Mouse (Mus musculus): ENCODE data around the gene Slc12a6. TPM values are rescaled to one million over a fixed set of nuclear protein-coding genes. Genes with fewer than 3 reads are reported as not detected.

Slc12a6 gene
- polyA plus RNA-seq (2016; fragmentation: Nextera tagmentation; extraction: Ambion mirVana), result 15.1 and 17.7 TPM in 2 replicates

DNA sequence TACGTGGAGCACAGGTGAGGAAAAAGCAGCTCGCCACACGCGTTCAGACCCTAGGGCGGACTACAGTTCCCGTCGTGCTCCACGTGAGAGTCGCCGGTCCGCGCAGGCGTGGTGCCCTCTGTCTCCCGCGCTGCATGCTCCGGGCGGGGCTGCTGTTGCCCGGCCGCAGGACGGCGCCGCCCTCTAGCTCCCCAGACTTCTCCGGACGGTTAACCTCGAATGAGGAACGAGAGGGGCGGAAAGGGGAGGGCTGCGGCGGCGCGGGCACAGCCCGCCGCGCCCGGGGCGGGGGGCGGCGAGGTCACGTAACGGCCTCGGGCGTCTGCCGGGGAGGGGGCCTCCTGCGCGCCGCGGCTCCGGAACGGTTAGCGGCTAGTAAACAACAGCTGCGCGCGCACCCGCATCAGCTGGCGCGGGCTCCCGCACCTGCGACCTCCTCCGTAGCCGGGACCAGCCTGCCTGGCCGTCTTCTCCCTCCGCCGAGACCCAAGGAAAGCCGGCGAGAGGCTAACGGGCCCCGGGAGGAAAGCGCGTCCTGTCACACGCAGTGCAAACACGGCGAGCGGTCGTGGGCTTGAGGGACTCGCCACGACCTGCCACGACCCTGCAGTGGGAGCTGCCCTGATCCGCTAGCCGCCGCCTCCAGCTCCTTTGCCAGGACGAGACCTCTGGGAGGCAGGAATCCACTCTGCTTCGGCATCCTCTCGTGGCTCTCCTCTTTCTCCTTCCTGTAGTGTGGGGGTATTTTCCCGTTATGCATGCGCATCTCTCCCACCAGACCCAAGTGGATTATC, at the start of gene Slc12a6:
Slc12a6 (plus strand) TSS at position 378 of the 794 bp plus-strand sequence.
- Histone ChIP-seq H3K4me2 (peak within 1 kb of the TSS; percentile 89), H3K36me3 (no peaks in the 10 kb centered on the region), H3K4me1 (replicated peaks) (peaks cover 31% of the 10 kb centered on the region), H3K4me3 (peak within 1 kb of the TSS; percentile 76), H3K27ac (ENCODE audit: poor library complexity, severe bottlenecking) (peak within 1 kb of the TSS; percentile 95), H3K9me3 (replicated peaks) (no peaks in the 10 kb centered on the region), H3K27me3 (replicated peaks) (no peaks in the 10 kb centered on the region), H3K9ac (peak within 1 kb of the TSS; percentile 91)
- ATAC-seq (ENCODE audit: insufficient number of reproducible peaks, low FRiP score), result peak; percentile 95
- under 1% methylated on average over 85 of the region's 85 CpGs for WGBS

DNA sequence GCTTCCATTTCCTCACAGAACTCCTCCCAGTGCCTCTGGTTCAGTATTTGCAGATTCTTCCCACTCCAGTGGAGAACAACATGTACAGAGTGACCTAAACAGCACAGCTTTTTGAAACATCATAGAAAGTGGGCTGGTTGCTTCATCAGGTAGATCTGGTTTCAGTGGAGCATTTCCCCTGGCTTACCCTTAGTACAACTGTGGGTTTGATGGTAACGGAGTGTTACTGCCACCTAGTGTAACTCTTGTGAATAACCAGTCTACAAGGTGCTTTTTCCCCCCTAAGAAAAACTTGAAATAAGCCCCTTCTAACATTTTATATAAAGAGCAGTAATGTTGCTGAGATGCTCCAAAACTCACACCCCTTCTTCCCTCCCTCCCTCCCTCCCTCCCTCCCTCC, 49.6 kb upstream of the Slc12a6 start:
- no peak overlapping the region for H3K27ac ChIP-seq (ENCODE audit: poor library complexity, severe bottlenecking)
- no peak for ATAC-seq (ENCODE audit: insufficient number of reproducible peaks, low FRiP score)
- H3K4me2 ChIP-seq, result no peak overlapping the region
- no peaks in the 10 kb centered on the region for H3K36me3 ChIP-seq
- H3K27me3 ChIP-seq (replicated peaks), result no peaks in the 10 kb centered on the region
- 8% methylated on average over 1 of the region's 1 CpGs for WGBS
- H3K9me3 ChIP-seq (replicated peaks), result no peaks in the 10 kb centered on the region
- H3K9ac ChIP-seq, result no peak overlapping the region
- no peak overlapping the region for H3K4me3 ChIP-seq
- H3K4me1 ChIP-seq (replicated peaks), result no peaks in the 10 kb centered on the region

DNA sequence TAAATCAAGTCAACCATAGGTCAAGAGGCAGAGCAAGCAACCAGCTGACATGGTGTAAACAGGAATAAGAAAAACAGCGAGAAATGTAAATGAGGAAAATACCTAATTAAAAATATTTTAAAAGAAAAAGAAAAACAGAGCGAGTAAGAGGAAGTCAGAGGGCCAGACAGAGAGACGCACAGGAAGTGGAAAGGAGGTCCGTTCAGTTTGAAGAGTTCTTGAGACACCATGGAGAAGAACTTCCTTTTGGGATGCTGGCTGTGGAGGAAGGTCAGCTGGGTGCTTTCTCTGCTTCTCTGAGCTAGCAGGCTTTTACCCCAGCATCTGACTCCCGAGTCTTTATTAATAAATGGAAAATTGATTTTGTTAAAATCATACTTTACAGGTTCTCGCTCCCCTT, 48.0 kb upstream of the Slc12a6 start:
- H3K4me1 ChIP-seq (replicated peaks), result no peaks in the 10 kb centered on the region
- H3K4me3 ChIP-seq, result no peak overlapping the region
- H3K27ac ChIP-seq (ENCODE audit: poor library complexity, severe bottlenecking), result no peak overlapping the region
- 68% methylated on average over 6 of the region's 6 CpGs for WGBS
- no peak for ATAC-seq (ENCODE audit: insufficient number of reproducible peaks, low FRiP score)
- H3K9ac ChIP-seq, result no peak overlapping the region
- no peak overlapping the region for H3K4me2 ChIP-seq
- no peaks in the 10 kb centered on the region for H3K36me3 ChIP-seq
- H3K9me3 ChIP-seq (replicated peaks), result no peaks in the 10 kb centered on the region
- H3K27me3 ChIP-seq (replicated peaks), result no peaks in the 10 kb centered on the region

DNA sequence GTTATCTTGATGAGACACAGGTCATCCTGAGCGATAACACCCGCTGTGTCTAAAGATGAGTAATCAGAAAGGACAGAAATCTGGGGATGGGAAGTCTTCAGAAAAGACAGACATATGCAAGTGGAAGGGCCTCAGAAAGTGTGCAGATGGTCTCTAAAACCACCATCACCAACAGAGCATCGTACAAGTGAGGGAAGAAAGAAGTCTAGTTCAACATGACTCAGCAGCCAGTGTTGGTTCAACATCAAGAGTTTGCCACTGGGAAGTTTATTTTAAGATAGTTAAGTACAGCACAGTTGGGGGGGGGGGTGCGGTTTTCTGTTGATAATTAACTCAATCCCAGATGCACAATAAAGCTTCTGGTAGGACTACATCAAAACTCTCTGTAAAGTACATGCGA, 44.7 kb upstream of the Slc12a6 start:
- ATAC-seq (ENCODE audit: insufficient number of reproducible peaks, low FRiP score), result no peak
- 74% methylated on average over 5 of the region's 5 CpGs for WGBS
- H3K4me2 ChIP-seq, result no peak overlapping the region

DNA sequence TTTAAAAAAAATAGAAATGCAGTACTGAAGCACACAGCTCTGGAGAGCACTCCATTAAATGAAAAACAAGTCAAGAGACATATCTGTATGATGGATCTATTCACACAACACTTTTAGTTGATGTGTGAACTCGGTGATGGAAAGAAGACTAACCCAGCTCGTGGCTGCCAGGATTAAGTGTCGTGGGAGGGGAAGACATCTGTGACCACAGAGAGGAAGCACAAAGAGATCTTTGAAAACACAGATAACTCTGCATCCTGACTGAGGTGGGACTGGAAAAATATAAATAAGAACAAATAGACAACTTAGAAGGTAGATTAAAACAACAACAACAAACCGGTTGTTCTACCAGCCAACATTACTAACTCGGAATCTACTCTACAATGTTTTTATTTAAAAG, 43.0 kb upstream of the Slc12a6 start:
- ATAC-seq (ENCODE audit: insufficient number of reproducible peaks, low FRiP score), result no peak
- no peaks in the 10 kb centered on the region for H3K9me3 ChIP-seq (replicated peaks)
- H3K4me1 ChIP-seq (replicated peaks), result no peaks in the 10 kb centered on the region
- H3K4me2 ChIP-seq, result no peak overlapping the region
- H3K4me3 ChIP-seq, result no peak overlapping the region
- 48% methylated on average over 5 of the region's 5 CpGs for whole genome bisulfite sequencing
- no peaks in the 10 kb centered on the region for H3K36me3 ChIP-seq
- H3K27me3 ChIP-seq (replicated peaks), result no peaks in the 10 kb centered on the region
- no peak overlapping the region for H3K27ac ChIP-seq (ENCODE audit: poor library complexity, severe bottlenecking)
- H3K9ac ChIP-seq, result no peak overlapping the region

More for the DNA sequence above, 44.7 kb upstream of the Slc12a6 start:
- H3K9ac ChIP-seq, result no peak overlapping the region
- H3K4me3 ChIP-seq, result no peak overlapping the region
- no peak overlapping the region for H3K27ac ChIP-seq (ENCODE audit: poor library complexity, severe bottlenecking)
- no peaks in the 10 kb centered on the region for H3K36me3 ChIP-seq
- no peaks in the 10 kb centered on the region for H3K27me3 ChIP-seq (replicated peaks)
- no peaks in the 10 kb centered on the region for H3K9me3 ChIP-seq (replicated peaks)
- H3K4me1 ChIP-seq (replicated peaks), result no peaks in the 10 kb centered on the region

DNA sequence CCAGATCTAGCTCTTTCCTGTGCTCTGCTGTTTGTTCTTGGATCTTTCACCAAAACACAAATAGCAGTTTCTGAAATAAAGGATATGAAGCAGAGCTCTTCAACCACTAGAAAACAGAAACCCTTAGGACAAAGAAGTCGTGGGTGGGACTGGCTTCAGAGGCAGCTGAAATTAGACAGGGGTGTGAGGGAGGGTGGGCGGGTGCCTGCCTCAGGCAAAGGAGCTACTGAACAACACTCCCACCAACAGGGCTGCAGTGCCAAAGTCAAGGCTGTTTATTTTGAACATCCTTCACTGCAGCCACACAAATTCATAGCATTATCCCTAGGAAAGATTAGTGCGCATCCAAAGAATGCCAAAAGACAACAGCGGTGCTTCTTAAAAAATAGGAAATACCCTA, 41.3 kb upstream of the Slc12a6 start:
- Histone ChIP-seq H3K9ac (no peak overlapping the region), H3K4me2 (no peak overlapping the region), H3K4me1 (replicated peaks) (no peaks in the 10 kb centered on the region), H3K27me3 (replicated peaks) (no peaks in the 10 kb centered on the region), H3K4me3 (no peak overlapping the region), H3K27ac (ENCODE audit: poor library complexity, severe bottlenecking) (no peak overlapping the region), H3K36me3 (no peaks in the 10 kb centered on the region), H3K9me3 (replicated peaks) (no peaks in the 10 kb centered on the region)
- ATAC-seq (ENCODE audit: insufficient number of reproducible peaks, low FRiP score), result no peak
- 51% methylated on average over 4 of the region's 4 CpGs for WGBS

DNA sequence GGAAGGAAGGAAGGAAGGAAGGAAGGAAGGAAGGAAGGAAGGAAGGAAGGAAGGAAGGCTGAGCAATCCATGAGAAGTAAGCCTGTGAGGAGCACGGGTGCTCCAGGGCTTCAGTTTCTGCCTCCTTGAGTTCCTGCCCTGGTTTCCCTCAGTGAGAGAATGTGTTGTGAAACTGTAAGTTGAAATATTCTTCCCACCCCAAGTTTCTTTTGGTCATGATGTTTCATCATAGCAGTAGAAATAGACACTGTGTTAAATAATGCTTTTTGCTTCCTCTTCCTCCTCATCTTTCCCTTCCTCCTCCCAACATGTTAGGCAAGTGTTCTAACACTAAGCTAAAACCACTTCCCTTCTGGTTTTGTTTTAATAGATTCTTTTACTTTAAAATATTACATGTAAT, 33.0 kb upstream of the Slc12a6 start:
- H3K36me3 ChIP-seq, result no peaks in the 10 kb centered on the region
- no peaks in the 10 kb centered on the region for H3K9me3 ChIP-seq (replicated peaks)
- H3K4me3 ChIP-seq, result no peak overlapping the region
- H3K9ac ChIP-seq, result no peak overlapping the region
- WGBS, result 81% methylated on average over 1 of the region's 1 CpGs
- no peaks in the 10 kb centered on the region for H3K27me3 ChIP-seq (replicated peaks)
- H3K27ac ChIP-seq (ENCODE audit: poor library complexity, severe bottlenecking), result no peak overlapping the region
- H3K4me2 ChIP-seq, result no peak overlapping the region
- H3K4me1 ChIP-seq (replicated peaks), result no peaks in the 10 kb centered on the region
- no peak for ATAC-seq (ENCODE audit: insufficient number of reproducible peaks, low FRiP score)

DNA sequence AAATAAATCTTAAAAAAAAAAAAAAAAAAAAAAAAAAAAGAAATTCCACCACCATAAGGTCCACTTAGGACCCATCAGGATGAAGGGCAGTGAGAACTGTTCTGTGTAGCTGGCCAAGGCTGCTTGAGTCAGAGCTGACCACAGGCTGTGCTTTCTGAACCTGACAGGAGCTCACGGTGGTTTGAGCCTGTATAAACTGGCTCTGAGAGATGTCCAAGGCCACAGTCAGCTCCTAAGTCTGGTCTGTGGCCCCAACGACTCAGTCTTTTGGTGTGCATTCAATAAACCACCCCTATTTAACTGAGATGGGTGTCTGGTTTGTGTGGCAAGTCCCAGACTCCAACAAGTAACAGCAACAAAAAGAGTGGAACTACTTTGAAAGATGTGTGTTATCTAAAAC, 29.0 kb upstream of the Slc12a6 start:
- no peaks in the 10 kb centered on the region for H3K9me3 ChIP-seq (replicated peaks)
- no peak for ATAC-seq (ENCODE audit: insufficient number of reproducible peaks, low FRiP score)
- 78% methylated on average over 2 of the region's 2 CpGs for WGBS
- H3K27me3 ChIP-seq (replicated peaks), result no peaks in the 10 kb centered on the region
- H3K9ac ChIP-seq, result no peak overlapping the region
- peaks cover 14% of the 10 kb centered on the region for H3K4me1 ChIP-seq (replicated peaks)
- H3K27ac ChIP-seq (ENCODE audit: poor library complexity, severe bottlenecking), result no peak overlapping the region
- H3K4me2 ChIP-seq, result no peak overlapping the region
- H3K36me3 ChIP-seq, result no peaks in the 10 kb centered on the region
- H3K4me3 ChIP-seq, result no peak overlapping the region

DNA sequence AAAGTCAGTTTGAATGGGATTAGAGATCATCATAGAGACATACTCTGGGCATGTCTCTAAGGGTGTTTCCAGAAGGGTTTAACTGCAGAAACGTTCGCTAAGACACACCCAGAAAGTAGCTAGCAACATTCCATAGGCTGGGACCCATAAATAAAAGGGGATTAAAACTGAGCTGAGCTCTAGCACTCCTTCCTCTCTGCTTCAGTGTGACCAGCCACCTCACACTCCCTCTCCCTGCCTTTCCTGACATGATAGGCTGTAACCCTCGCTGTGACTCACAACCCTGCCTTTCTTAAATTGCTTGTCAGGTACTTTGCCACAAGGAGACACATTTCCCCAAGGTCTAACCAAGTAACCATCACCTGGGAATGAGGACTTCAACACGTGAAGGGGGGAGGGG, 27.6 kb upstream of the Slc12a6 start:
- Histone ChIP-seq H3K4me2 (peak overlapping the region; percentile 83; the same call in 1 of the 2 replicates), H3K27ac (ENCODE audit: poor library complexity, severe bottlenecking) (no peak overlapping the region), H3K27me3 (replicated peaks) (no peaks in the 10 kb centered on the region), H3K4me3 (no peak overlapping the region), H3K9me3 (replicated peaks) (no peaks in the 10 kb centered on the region), H3K36me3 (peaks cover 5% of the 10 kb centered on the region; the same call in 1 of the 2 replicates), H3K9ac (no peak overlapping the region), H3K4me1 (replicated peaks) (peaks cover 14% of the 10 kb centered on the region)
- 4% methylated on average over 4 of the region's 4 CpGs for WGBS
- no peak for ATAC-seq (ENCODE audit: insufficient number of reproducible peaks, low FRiP score)

DNA sequence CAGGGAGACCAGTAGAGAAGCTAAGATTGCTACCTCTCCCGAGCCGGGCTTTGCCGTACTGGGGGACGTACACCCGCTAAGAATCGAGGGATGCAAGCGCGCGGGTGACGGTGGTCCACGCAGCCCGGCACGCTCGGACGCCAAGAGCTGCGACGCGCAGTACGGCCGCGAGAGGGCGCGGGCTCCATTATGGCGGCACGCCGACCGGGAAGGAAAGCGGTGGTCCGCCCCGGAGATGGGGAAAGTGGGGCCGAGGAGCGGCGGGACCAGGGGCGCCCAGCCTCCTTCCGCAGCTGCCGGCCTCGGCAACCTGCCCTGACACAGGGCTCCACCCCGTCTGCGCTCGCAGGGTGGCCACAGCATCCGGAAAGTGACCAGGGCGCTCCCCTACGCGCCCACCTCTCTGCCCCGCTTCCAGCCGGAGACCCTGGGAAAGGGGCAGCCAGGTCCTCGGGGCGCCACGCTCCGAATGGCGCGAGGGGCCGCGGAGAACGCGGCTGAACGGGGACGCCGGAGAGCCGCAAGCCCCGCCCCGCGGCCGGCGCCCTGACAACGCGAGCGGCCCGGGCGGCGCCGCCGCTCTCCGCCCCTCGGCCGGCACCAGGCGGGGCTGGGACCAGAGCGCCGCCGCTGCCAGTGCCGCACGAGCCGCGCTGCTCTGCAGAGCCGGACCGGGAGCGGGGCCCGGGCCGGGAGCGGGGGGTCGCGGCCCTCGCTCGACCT, 26.3 kb upstream of the Slc12a6 start, which contains the start of gene Lpcat4:
Lpcat4 (plus strand) TSS at position 257 of the 723 bp plus-strand sequence.
- peak; percentile 89 for ATAC-seq (ENCODE audit: insufficient number of reproducible peaks, low FRiP score)
- 4% methylated on average over 81 of the region's 94 CpGs for WGBS
- peak within 1 kb of the TSS; percentile 85 for H3K9ac ChIP-seq
- no peaks in the 10 kb centered on the region for H3K9me3 ChIP-seq (replicated peaks)
- H3K27me3 ChIP-seq (replicated peaks), result no peaks in the 10 kb centered on the region
- peaks cover 18% of the 10 kb centered on the region for H3K36me3 ChIP-seq
- peak within 1 kb of the TSS; percentile 89 for H3K27ac ChIP-seq (ENCODE audit: poor library complexity, severe bottlenecking)
- peaks cover 14% of the 10 kb centered on the region for H3K4me1 ChIP-seq (replicated peaks)
- peak within 1 kb of the TSS; percentile 87 for H3K4me3 ChIP-seq
- H3K4me2 ChIP-seq, result peak within 1 kb of the TSS; percentile 83

DNA sequence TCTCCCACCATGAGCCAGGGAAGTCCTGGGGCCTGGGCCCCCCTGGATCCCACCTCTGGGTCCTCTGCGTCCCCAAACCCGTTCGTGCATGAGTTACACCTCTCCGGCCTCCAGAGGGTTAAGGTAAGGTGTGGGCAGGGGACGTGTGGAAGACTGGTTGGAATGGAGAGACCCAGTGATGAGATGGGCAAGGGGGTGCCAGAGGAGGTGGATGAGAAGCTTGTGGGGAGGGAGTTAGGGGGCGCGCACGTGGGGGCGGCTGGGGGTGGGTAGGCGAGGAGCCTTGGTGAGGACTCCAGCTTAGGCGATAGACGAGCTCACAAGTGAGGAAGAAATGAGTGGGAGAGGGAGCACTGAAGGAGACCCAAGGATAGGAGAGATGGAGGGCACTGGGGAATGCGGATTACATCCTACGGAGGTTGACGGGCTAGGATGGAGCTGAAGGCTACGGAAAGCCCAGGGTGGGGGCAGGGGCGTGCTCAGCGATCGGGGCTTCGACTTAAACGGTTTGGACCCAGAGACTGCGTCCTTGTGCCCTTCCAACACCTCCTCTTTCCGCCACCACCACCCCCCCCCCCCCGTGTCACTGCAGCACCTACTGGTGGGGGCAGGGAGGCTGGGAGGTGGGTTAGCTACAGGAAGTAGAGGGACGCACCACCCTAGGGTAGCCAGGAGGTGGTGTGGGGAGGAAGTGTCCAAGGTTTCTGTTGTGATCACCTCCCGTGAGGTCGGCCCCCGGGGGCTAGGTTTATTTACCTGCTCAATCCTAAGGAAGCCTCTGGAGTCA, 25.5 kb upstream of the Slc12a6 start:
- peaks cover 22% of the 10 kb centered on the region for H3K36me3 ChIP-seq
- no peaks in the 10 kb centered on the region for H3K9me3 ChIP-seq (replicated peaks)
- H3K4me1 ChIP-seq (replicated peaks), result peaks cover 14% of the 10 kb centered on the region
- ATAC-seq (ENCODE audit: insufficient number of reproducible peaks, low FRiP score), result peak; percentile 27; the same call in 1 of the 2 replicates
- H3K27me3 ChIP-seq (replicated peaks), result no peaks in the 10 kb centered on the region
- peak overlapping the region; percentile 83 for H3K4me2 ChIP-seq
- peak overlapping the region; percentile 85 for H3K9ac ChIP-seq
- H3K4me3 ChIP-seq, result peak overlapping the region; percentile 87
- under 1% methylated on average over 28 of the region's 28 CpGs for WGBS
- peak overlapping the region; percentile 89 for H3K27ac ChIP-seq (ENCODE audit: poor library complexity, severe bottlenecking)

Measured in heart, embryonic 12.5 days (tissue).